Mouse (Mus musculus): ENCODE data around the gene BC004004. TPM values are rescaled to one million over a fixed set of nuclear protein-coding genes. Genes with fewer than 3 reads are reported as not detected.

Gene BC004004
- total RNA-seq, 2 experiments from 2014 or later: 95.0 to 100 TPM

DNA sequence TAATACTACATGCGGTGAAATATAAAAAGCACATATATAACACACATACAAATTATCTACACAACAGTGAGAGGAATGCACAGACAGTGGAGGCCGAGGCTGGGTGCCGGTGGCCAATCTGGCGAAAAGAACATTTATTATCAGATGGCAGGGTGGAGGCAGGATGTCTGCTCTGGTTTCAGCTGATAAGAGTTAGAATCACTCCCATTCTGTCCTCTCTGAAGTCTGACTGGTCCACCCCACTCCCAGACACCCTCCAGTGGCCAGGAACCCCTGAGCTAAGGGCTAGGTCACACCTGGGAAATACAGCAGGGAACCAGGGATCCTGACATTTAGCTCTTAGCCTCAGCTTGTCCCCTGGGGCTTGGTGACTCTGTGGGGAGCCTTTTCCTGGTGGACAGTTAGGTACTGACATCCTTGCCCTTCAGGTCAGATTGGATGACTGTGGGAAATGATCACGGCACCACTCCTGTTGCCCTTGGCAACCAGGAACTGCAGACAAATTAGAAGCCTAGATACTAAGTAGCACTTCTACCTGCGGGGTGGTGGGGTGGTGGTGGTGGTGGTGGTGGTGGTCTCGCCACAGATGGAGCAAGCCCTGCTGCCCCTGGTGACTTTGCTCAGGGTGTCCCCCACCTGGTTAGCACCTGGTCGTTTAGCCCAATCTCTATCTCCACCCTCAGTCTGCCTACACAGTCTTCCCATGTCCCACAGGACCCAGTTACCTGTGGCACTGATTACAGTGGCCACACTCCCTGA, 51.5 kb downstream of the BC004004 start:
- no peak for DNase-seq (ENCODE audit: low spot score in 2 of 2)

DNA sequence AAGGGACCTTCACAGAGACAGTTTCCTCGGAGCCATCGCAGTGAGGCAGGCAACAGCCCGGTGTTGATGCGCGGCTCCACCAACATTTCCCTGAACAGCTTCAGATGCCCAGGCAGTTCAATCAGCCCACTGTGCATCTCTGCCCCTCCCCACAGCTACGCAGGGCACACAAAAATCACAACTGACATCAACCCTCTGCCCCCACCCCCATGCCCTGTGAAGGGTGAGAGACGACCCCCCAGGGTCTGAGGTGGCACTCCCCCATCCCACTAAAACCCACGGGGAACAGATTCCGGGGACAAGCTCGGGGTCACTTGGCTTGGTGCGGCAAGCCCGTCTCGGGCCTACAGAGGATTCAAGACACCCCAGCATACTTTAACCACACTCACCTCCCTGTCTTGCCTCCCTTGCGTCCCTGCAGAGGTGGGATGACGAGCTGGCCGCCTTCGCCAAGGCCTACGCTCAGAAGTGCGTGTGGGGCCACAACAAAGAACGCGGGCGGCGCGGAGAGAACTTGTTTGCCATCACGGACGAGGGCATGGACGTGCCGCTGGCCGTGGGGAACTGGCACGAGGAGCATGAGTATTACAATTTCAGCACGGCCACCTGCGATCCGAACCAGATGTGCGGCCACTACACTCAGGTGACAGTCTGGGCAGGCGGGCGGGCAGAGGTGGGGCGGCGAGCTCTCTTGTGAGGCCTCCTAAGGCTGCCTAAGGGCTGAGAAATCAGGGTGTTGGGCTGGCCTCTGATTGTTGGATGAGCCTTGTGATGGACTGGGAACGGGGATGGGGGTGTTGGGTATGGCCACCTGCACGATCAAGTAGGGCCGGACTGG, 53.4 kb downstream of the BC004004 start:
- DNase-seq (ENCODE audit: low spot score in 2 of 2): no peak

DNA sequence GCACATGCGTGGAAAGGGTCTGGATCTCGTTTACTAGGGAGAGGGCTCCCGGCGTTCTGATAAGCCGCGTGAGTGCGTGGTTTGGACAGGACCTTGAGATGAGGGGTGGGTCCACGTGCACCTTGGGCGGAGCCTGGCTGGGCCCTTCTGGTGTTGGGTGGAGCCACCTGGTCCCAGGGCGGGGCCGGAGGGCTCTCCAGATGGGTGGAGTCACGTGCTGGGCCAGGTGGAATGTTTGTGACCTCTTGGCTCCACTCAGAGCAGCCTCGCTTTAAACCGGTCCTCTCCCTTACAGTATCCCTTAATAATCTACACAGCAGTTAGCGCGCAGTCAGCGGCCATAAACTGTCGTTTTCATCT, 54.0 kb downstream of the BC004004 start:
- DNase-seq (ENCODE audit: low spot score in 2 of 2): no peak

DNA sequence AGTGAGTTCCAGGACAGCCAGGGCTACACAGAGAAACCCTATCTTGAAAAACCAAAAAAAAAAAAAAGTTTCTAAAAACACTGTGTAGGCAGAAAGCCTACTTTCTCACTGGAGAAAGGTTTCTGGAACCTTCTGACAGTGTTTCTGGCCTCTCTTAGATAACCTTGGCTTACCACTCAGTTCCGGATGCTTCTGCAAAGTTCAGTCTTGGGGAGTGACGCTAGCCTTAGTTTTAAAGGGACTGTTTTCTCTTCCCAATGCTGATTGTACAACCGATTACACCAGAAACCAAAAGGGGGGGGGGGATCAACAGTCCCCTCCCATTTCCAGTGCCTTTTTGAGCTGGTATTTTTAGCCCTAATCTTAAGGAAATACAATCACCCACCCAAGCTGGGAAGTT, 55.0 kb downstream of the BC004004 start:
- no peak for DNase-seq (ENCODE audit: low spot score in 2 of 2)

DNA sequence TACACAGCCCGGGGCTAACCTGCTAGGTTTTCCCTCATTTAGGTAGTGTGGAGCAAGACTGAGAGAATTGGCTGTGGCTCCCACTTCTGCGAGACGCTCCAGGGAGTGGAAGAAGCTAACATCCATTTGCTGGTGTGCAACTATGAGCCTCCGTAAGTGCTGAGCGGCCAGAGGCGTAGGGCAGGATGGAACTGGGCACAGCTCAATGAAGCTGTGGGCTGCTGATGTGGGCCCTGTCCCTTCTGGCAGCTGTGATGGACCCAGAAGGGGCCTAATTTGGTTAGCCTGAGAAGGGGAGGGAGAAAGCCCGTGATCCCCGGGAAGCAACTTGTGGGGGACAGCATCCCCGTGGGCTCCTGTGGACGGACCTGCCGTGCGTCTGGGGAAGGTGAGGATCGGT, 57.2 kb downstream of the BC004004 start:
- no peak for DNase-seq (ENCODE audit: low spot score in 2 of 2)

DNA sequence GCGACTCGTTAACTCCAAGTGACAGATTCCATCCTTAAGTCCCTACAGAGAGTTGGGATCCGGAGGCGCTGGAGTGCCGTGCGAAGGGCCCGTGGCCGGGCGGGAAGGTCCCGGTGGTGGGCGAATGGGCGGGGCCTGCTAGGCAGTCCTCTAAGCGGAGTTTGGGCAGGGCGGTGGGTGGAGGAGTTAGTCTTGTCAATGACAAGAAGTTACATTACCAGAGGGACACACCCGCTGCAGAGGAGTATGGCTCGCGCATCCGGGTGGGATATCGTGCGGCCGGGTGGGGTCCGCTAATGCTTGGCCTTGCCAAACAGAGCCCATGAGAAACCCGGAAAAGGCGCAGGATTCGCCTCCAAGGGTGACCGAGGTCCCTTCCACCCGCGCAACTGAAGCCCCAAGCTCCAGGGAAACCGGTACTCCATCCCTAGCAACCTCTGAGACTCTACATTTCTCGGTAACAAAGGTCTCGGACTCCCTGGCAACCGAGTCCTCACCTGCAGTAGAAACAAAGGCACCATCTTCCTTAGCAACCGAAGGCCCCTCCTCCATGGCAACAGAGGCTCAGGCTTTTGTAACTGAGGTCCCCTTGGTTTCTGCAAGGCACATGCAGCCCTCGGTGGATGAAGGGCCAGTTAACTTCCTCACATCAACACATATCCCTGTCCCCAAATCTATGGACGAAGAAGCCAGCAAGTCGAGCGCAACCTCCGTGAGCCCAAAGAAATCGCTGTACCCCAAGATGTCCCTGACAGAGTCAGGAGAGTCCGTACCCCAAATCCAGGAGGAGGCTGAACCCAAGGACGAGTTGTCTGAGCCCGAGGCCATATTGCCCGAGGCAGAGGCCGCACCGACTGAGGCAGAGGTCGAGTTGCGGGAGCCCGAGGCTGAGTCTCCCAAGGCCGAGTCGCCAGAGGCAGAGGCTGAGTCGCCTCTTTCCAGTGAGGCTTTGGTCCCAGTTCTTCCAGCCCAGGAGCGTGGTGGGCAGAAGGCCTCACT, 58.2 kb downstream of the BC004004 start:
- no peak for DNase-seq (ENCODE audit: low spot score in 2 of 2)

DNA sequence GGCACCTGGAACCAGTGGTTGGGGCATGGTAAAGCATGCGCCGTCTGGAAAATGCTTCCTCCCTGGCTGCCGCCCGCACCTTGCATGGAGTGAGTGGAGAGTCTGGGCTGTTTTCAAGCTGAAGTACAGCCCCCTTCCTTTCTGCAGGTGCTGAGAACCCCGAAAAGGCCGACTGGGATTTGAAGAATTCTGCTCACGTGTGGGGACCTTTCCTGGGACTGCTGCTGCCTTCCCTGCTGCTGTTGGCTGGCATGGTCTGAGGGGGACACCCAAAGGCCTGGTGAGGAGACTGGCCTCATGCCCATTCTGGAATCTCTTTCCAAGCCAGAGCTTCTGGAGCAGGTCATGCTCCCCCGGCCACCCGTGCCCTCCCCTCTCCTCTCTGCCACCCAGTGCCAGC, 59.1 kb downstream of the BC004004 start:
- no peak for DNase-seq (ENCODE audit: low spot score in 2 of 2)

DNA sequence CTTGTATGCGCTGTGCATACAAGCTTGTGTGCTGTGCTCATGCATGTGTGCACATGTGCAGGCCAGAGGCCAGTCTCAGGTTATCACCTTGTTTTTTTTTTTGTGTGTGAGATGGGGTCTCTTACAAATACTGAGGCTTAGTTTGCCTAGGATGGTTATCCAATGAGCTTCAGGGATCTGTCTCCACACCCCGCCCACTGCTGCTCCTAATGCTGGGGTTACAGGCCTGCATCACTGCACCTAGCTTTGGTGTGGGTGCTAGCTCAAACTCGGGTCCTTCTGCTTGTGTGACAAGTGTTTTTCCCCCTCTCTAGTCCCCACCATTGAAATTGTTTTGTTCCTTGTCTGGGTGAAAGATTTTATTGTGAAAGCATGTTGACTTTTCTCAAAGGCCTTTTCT, 61.6 kb downstream of the BC004004 start:
- DNase-seq (ENCODE audit: low spot score in 2 of 2): no peak

DNA sequence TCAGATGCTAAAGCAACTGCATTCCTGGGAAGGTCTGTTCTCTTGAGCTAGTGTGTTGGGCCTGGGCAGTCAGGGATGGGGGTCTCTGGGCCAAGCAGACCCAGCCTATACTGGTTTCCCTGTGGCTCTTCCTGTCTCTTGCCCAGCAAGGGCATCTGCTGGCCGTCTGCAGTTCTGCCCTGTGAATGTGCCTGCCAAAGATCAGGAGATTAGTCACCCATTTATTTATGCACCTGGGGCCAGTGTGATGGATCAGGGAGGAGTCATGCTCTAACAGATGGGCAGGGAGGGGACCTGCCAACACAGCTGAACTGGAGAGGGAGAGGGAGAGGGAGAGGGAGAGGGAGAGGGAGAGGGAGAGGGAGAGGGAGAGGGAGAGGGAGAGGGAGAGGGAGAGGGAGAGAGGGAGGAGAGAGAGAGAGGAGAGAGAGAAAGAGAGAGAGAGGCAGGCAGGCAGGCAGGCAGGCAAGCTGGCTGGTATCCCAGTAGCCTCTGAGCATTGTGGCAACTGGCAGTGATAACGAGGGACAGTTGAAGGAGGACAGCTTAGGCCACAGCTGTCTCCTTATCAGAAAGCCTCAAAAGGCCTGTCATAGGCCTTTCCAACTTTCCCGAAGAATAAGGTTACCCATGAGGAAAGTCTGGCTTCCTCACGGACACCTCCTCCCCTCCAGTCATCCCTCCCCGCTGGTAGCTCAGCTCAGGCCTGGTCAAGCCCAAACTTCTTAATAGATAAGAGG, 62.3 kb downstream of the BC004004 start:
- DNase-seq (ENCODE audit: low spot score in 2 of 2): no peak

DNA sequence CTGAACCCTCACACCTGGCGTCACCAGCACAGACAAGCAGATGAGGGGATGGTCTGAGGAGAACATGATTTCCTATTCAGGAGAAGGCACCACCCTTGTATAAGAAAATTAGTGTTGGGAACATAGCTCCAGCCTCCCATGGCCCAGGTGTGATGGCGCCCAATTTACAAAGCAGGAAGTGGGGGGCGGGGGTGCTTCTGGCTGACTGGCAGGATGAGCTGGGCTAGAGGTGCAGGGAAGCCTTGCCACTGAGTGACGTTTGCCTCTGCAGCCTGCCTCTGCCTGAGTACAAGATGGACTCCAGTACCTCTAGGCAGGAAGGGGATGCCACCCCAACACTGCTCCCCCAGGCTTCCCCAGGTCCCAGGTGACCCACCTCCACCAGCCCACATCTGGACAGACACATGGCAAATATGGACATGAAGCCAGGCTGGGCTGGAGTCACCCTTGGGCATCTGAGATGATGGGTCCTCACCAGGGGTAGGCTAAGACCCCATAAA, 63.6 kb downstream of the BC004004 start:
- DNase-seq (ENCODE audit: low spot score in 2 of 2): no peak

DNA sequence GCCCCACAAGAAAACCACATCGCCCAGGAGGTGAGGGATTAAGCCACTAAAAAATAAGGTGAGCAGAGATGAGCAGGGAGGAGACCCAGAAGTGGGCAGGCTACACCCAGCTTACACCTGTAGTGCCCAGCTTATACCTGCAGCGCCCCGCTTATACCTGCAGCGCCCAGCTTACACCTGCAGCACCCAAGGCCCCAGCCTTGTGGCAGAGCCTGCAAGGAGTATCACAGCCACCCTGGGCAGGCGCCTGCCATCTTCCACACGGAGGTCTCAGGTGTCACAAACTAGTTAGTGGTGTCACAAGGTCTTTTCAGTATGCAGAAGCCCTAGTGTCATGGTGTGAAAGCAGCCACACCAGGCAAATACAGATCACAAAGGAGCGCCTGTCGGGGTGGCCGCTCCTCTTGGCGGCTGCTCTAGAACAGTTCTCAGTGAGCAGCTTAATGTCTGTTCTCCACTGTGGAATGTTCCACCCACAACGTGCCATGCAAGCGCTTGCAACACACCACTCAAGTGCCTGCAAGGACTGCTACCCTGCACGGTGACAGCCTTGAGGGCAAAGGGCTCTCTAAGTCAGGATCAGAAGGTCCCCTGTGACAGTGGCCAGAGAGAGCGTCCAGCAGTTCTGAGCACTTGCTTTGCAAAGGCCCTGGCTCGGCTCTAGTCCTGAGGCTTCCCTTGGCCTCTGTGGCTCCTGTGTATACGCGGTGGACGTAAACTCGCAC, 67.8 kb downstream of the BC004004 start:
- no peak for DNase-seq (ENCODE audit: low spot score in 2 of 2)

DNA sequence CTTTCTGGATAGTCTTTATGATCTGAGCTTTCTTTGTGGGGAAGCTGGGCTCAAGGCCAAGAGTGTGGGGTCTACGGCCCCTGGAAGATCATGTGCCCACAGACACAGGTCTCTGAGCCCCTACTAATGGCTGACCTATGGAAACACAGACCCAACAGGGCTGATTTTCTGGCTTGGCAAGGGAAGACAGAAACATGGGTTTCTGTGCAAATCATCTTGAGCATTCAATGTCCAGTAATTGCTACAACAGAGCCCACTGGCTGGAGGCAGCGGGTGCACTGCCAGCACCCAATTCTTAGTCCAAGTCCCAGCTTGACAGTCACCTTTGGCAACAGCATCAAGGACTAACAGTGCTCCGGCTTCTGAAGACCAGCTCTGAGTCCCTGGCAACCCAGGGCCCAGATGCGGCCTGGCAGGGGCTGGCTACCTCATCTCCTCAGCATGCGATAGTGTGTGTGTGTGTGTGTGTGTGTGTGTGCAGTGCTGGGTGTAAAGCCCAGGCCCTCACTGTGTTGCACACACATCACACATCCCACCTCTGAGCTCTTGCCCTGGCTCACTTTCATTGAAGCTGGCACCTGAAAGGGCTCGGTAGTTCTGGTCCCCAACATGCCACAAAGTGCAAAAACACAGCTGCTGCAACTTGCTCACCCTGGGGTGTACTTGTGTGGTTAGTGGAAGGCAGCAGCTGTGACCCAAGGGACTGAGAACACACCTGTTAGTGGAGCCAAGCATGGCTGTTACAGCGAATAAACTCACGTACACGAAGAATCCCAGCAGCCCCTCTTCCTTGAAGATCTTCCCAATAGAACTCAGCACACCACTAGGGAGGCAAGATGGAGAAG, 69.6 kb downstream of the BC004004 start:
- DNase-seq (ENCODE audit: low spot score in 2 of 2): no peak

DNA sequence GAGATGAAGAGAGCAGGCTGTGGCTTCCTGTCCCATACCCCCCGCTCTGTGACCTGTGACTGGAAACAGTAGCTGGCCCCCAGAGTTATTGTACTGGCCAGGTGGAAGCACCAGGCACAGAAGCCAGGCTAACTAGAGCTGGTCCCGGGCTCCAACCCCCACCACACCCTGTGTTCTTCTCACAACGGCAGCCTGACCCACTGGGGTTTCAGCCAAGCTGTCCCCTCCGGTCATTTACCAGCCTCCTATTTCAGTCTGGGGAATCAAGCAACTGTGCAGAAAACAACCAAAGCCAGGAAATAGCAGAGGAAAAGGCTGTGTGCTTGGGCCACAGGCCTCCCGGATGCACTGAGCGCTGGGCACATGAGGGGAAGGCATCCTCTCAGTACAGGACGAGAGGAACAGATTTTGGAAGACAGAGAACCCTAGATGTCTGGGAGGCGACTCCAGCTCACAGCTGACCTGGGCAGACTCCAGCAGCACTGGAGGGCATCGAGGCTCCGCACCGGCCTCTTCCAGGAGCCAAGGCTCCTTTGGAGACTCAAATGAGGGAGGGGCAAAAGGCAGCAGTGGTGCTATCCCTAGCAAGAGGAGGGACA, 70.7 kb downstream of the BC004004 start:
- no peak for DNase-seq (ENCODE audit: low spot score in 2 of 2)

DNA sequence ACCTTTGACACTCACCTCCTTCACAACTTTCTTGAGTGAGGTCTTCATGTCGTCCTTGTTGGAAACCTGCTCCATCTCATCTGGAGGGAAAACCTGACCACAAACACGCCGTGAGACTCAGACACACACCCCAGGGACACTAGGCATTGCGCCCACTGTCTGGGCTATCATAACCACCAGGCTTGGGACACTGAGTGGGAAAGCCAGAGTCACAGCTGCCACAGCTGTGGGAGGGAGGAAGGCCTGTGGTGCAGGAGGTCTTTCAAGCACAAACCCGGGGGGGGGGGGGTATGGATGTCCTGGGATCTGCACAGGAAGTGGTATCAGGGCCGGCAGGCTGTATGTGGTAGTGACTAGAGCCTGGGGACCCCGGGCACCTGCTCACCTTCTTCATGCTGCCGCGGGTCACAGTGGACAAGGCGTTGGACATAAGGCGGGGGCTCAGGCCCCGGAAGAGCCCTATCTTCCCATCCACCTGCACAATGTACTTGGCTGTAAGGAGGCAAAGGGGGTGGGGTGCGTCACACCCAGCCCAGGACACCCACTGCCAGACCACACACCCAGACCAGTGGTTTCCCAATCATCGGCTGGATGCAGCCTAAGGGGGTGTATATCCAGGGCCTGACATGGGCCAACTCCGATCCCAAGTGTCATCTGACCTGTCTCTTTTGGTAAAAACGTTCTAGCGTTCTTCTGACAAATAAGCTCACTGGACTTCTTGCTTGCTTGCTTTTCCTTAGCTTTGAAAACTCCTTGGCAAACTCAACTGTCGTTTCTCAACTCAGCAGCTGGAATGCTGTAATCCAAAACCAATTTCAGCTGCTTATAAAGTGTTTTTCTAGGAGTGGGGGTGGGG, 72.0 kb downstream of the BC004004 start:
- no peak for DNase-seq (ENCODE audit: low spot score in 2 of 2)

DNA sequence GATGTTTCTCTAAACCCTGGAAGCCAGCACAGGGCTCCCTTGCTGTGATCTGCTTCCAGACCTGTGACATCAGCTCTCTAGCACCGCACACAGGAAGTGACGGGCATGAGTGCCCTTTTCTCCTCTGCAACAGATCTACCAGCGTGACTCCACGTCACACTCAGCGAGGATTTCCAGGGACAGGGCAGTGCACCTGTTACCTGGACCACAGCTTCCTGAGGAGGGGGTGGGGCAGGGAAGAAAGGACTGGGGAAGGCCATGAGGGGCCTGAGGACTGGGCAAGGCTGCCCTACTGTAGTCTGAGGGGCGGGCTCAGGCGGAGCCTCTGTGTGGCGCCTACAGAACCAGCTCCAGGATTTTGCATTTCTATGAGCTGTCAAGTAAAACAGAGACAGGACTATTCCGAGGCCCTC, 73.0 kb downstream of the BC004004 start:
- DNase-seq (ENCODE audit: low spot score in 2 of 2): no peak

DNA sequence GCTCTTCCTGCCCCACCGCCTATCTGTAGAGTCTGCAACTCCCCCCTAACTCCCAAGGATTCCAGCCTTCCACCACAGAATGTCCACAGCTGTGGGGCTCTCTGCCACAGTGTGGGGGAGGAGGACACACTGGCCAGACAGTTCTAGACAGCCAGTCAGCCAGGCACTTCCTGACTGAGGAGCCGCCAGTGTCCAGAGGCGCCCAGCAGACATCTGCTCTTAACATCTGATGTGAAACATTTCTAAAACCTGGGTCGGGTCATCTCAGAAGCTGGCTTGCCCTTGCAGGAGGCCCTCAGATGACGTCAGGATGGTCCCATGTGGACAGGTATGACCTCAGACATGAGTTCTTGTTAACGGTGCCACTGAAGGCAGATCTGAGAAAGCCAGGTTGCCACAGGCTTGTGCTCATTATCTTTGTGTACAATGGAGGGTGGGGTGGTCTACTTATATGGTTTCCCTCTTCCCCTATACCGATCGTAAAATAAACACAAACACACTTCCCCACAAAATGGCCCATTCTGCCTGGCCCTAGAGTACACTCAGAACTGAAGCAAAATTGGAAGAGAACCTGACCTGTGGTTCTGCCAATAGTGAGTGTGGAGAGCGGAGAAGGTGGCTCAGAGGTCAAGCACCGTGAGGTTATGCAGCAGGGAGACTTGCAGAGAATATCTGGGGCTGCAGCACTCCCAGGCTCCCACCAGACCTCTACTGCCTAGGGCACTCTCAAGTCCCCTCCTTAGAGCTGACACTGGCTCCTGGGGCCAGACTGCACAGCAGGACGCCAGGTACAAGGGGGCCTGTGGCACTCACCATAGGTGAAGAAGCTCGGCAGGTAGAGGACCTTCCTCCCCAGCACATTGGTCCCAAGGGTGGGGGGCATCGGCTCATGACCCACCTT, 73.7 kb downstream of the BC004004 start:
- DNase-seq (ENCODE audit: low spot score in 2 of 2): no peak
